Mouse (Mus musculus) E14TG2a.4 (cell line): Measurements from ENCODE around the gene Camk1.

Experiments
- CTCF ChIP-seq: conservative IDR thresholded peaks from 2 replicates; pipeline ENCODE4 v1.5.1; 2014; ENCODE audit warnings: low read length
- NANOG ChIP-seq: IDR thresholded peaks from 2 replicates; pipeline ENCODE4 v1.6.1; 2014; ENCODE audit warnings: borderline replicate concordance, low read length, mixed read lengths
- POU5F1 ChIP-seq: IDR thresholded peaks from 2 replicates; pipeline ENCODE4 v1.6.1; 2014; ENCODE audit warnings: low read length, borderline replicate concordance

GRCm38 (mm10) chr6:113379246-113379645 lies 35.5 kb upstream of the Camk1 start:
- TF ChIP-seq CTCF (no peak), NANOG (no peak), POU5F1 (no peak)
